23 mouse cellular contexts compared by ENCODE assay signal in genomic region chr1:127511362-127511761, GRCm38 (mm10).
DNase-seq lines count a peak whose midpoint lies in the region; ATAC-seq and TF ChIP-seq lines count a peak whose summit lies in the region.
"Had no signal": no experiment of that assay in that cellular context is flagged by ENCODE, and none has a peak within 500 bp of the region (broad histone marks: within the 10 kb centered on the region; RNA-seq: fewer than 3 reads in every experiment).

No protein-coding gene starts in this region.

- TF ChIP-seq CTCF in thymus, adult 2 months (IDR thresholded peaks at IDR 0.05; ENCODE audit: borderline replicate concordance, control insufficient read depth, extremely low read depth, insufficient read depth, low read length, poor library complexity), result no peak

- 76% methylated on average over 6 of the region's 6 CpGs for WGBS in embryonic facial prominence, embryonic 14.5 days
- 92% methylated on average over 6 of the region's 6 CpGs for WGBS in embryonic facial prominence, embryonic 10.5 days
- WGBS in thymus, adult 2 months, result 94% methylated on average over 6 of the region's 6 CpGs

- ATAC-seq in embryonic facial prominence, embryonic 14.5 days (ENCODE audit: low read depth), result 0 out of 2 replicates have a peak, but pooled peaks have one; percentile 27
- ATAC-seq in CD4-positive, CD25-positive, alpha-beta regulatory T cell, adult 4 months, result no peak
- ATAC-seq: inflammation-experienced regulatory T-cells, adult 6 months had no signal

- H3K9ac ChIP-seq in embryonic facial prominence, embryonic 14.5 days (ENCODE audit: low read depth, low read length), result no peak overlapping the region
- H3K9ac ChIP-seq: forebrain, embryonic 12.5 days; hindbrain, embryonic 13.5 days; stomach, embryonic 15.5 days had no signal

- H3K27ac ChIP-seq in embryonic facial prominence, embryonic 14.5 days (replicated peaks; ENCODE audit: low read depth, low read length), result no peak overlapping the region
- no peak overlapping the region for H3K27ac ChIP-seq in embryonic facial prominence, embryonic 10.5 days (replicated peaks)
- H3K27ac ChIP-seq in thymus, adult 2 months (ENCODE audit: control insufficient read depth, insufficient read depth, low read length), result no peak overlapping the region
- H3K27ac ChIP-seq: forebrain, embryonic 12.5 days; gastrocnemius, adult 2 months; hindbrain, embryonic 13.5 days; stomach, embryonic 15.5 days had no signal

- intact Hi-C loops in heart, postnatal 10 days (cut with DNase I), result no loop called here

- H3K9me3 ChIP-seq in embryonic facial prominence, embryonic 14.5 days (ENCODE audit: control insufficient read depth, low read length), result no peaks in the 10 kb centered on the region
- 0 out of 2 replicates have a peak, but pooled peaks cover 6% of the 10 kb centered on the region for H3K9me3 ChIP-seq in embryonic facial prominence, embryonic 10.5 days
- H3K9me3 ChIP-seq: forebrain, embryonic 12.5 days; hindbrain, embryonic 13.5 days; stomach, embryonic 15.5 days had no signal

- H3K4me1 ChIP-seq in embryonic facial prominence, embryonic 14.5 days (ENCODE audit: control insufficient read depth, insufficient read depth, low read length), result no peaks in the 10 kb centered on the region
- 0 out of 2 replicates have a peak, but pooled peaks cover 2% of the 10 kb centered on the region for H3K4me1 ChIP-seq in embryonic facial prominence, embryonic 10.5 days
- peaks cover 8% of the 10 kb centered on the region for H3K4me1 ChIP-seq in thymus, adult 2 months (replicated peaks; ENCODE audit: control insufficient read depth, insufficient read depth, low read length)
- H3K4me1 ChIP-seq: stomach, embryonic 15.5 days had no signal

- H3K27me3 ChIP-seq in embryonic facial prominence, embryonic 14.5 days (replicated peaks; ENCODE audit: control insufficient read depth, insufficient read depth, low read length), result no peaks in the 10 kb centered on the region
- no peaks in the 10 kb centered on the region for H3K27me3 ChIP-seq in embryonic facial prominence, embryonic 10.5 days (replicated peaks; ENCODE audit: low read depth, poor library complexity, severe bottlenecking)
- no peaks in the 10 kb centered on the region for H3K27me3 ChIP-seq in thymus, adult 2 months (ENCODE audit: control insufficient read depth, insufficient read depth, low read length)
- H3K27me3 ChIP-seq: hindbrain, embryonic 13.5 days; stomach, embryonic 15.5 days had no signal

- H3K4me3 ChIP-seq in embryonic facial prominence, embryonic 14.5 days (ENCODE audit: low read depth, low read length), result no peak overlapping the region
- no peak overlapping the region for H3K4me3 ChIP-seq in embryonic facial prominence, embryonic 10.5 days
- no peak overlapping the region for H3K4me3 ChIP-seq in thymus, adult 2 months (ENCODE audit: control insufficient read depth, insufficient read depth, low read length)
- H3K4me3 ChIP-seq: forebrain, embryonic 12.5 days; gastrocnemius, adult 2 months; hindbrain, embryonic 13.5 days; stomach, embryonic 15.5 days had no signal

- DNase-seq in embryonic facial prominence, embryonic 14.5 days (ENCODE audit: low spot score), result peak; percentile 23
- DNase-seq in embryonic facial prominence, embryonic 10.5 days (ENCODE audit: low spot score), result no peak
- peak; percentile 33 to 46 for DNase-seq in spleen, adult 18-20 months
- no peak for DNase-seq in spleen, adult 12 weeks (ENCODE audit: low spot score)
- DNase-seq in heart, postnatal 10 days, result peak; percentile 9 to 30
- DNase-seq in kidney, adult 9 months, result no peak
- no peak for DNase-seq in thymus, adult 2 months
- DNase-seq: adrenal gland, postnatal 25 days; cerebellum, adult 18-20 months; cerebellum, postnatal 25 days; gastrocnemius, adult 2 months; kidney, adult 8-10 months; kidney, postnatal 36 days; left cerebral cortex, postnatal 4 days; liver; lung, adult 2 months; retina, postnatal 1 day; right cerebral cortex, postnatal 4 days had no signal

- TF ChIP-seq POLR2A in thymus, adult 2 months (IDR thresholded peaks at IDR 0.05; ENCODE audit: control insufficient read depth, extremely low read depth, insufficient read depth, low read length, poor library complexity), result no peak

- H3K36me3 ChIP-seq in embryonic facial prominence, embryonic 14.5 days (ENCODE audit: control insufficient read depth, insufficient read depth, low read length), result no peaks in the 10 kb centered on the region
- no peaks in the 10 kb centered on the region for H3K36me3 ChIP-seq in embryonic facial prominence, embryonic 10.5 days (replicated peaks)
- H3K36me3 ChIP-seq in thymus, adult 2 months (ENCODE audit: control insufficient read depth, insufficient read depth, low read length), result no peaks in the 10 kb centered on the region
- H3K36me3 ChIP-seq: stomach, embryonic 15.5 days had no signal

- no peak overlapping the region for H3K4me2 ChIP-seq in embryonic facial prominence, embryonic 14.5 days (ENCODE audit: low read depth, low read length)
- H3K4me2 ChIP-seq: forebrain, embryonic 12.5 days; hindbrain, embryonic 13.5 days; stomach, embryonic 15.5 days had no signal

Comparison
In these comparisons a context has a peak if more than half of its experiments do, and no peak if none do; other contexts are left out.
1. DNase-seq: peak in embryonic facial prominence, embryonic 14.5 days (single experiment), spleen, adult 18-20 months (2 of 2) and heart, postnatal 10 days (2 of 2); none in embryonic facial prominence, embryonic 10.5 days (single experiment), spleen, adult 12 weeks (single experiment), kidney, adult 9 months (single experiment) and thymus, adult 2 months (single experiment).